Mouse (Mus musculus) neural tube, embryonic 14.5 days (tissue): ENCODE measurements around the gene Atxn7l1. TPM values are rescaled to one million over a fixed set of nuclear protein-coding genes. Genes with fewer than 3 reads are reported as not detected.
A peak's percentile ranks its signal among the peaks of the same experiment; 100 is the strongest.

Source experiments
- ATAC-seq: fragments of 200-750 bp; cut with Nextera tagmentation; 2 replicates; pipeline ENCODE4 v1.8.0; 2017; ENCODE audit warnings: low read depth, mild to moderate bottlenecking, moderate TSS enrichment, moderate library complexity
- H3K27ac ChIP-seq: fragments of 300-500 bp; sonication (generic); 2 replicates; pipeline ENCODE4 v1.5.1; 2014; ENCODE audit warnings: low read depth, mild to moderate bottlenecking, control low read depth, low read length, moderate library complexity, mixed read lengths
- H3K27me3 ChIP-seq: fragments of 300-500 bp; sonication (generic); 2 replicates; pipeline ENCODE4 v1.6.1; 2014; ENCODE audit warnings: low read length; ENCODE audit not compliant: control insufficient read depth, insufficient read depth
- H3K36me3 ChIP-seq: fragments of 300-500 bp; sonication (generic); 2 replicates; pipeline ENCODE4 v1.6.1; 2014; ENCODE audit warnings: low read length, mixed read lengths; ENCODE audit not compliant: control insufficient read depth, insufficient read depth
- H3K4me1 ChIP-seq: fragments of 300-500 bp; sonication (generic); 2 replicates; pipeline ENCODE4 v1.6.1; 2014; ENCODE audit warnings: low read length; ENCODE audit not compliant: control insufficient read depth, insufficient read depth
- H3K4me2 ChIP-seq: fragments of 300-500 bp; sonication (generic); 2 replicates; pipeline ENCODE4 v1.6.1; 2014; ENCODE audit warnings: mild to moderate bottlenecking, low read depth, low read length, control low read depth
- H3K4me3 ChIP-seq: fragments of 300-500 bp; sonication (generic); 2 replicates; pipeline ENCODE4 v1.5.1; 2014; ENCODE audit warnings: low read depth, low read length, control low read depth, mixed read lengths
- H3K9ac ChIP-seq: fragments of 300-500 bp; sonication (generic); replicated peaks from 2 replicates; pipeline ENCODE4 v1.6.1; 2014; ENCODE audit warnings: low read depth, mild to moderate bottlenecking, control low read depth, low read length, mixed read lengths
- H3K9me3 ChIP-seq: fragments of 300-500 bp; sonication (generic); 2 replicates; pipeline ENCODE4 v1.6.1; 2016; ENCODE audit warnings: low read length; ENCODE audit not compliant: control insufficient read depth
- WGBS: fragments of 180-500 bp; shearing (Covaris S2); extraction: QIAGEN DNeasy Blood & Tissue Kit; methylation state at CpG from one replicate; pipeline ENCODE4 v1.1.7; 2014; 5-methylcytosine and 5-hydroxymethylcytosine counted together
- polyA plus RNA-seq: library from polyadenylated mRNA; unstranded; fragments of >200 nt; fragmentation: Nextera tagmentation; extraction: Ambion mirVana; gene quantifications from 2 replicates; pipeline ENCODE4 v1.2.1, GENCODE M21; 2014

Gene Atxn7l1
- polyA plus RNA-seq = 25.8 and 35.1 TPM in 2 replicates

DNA sequence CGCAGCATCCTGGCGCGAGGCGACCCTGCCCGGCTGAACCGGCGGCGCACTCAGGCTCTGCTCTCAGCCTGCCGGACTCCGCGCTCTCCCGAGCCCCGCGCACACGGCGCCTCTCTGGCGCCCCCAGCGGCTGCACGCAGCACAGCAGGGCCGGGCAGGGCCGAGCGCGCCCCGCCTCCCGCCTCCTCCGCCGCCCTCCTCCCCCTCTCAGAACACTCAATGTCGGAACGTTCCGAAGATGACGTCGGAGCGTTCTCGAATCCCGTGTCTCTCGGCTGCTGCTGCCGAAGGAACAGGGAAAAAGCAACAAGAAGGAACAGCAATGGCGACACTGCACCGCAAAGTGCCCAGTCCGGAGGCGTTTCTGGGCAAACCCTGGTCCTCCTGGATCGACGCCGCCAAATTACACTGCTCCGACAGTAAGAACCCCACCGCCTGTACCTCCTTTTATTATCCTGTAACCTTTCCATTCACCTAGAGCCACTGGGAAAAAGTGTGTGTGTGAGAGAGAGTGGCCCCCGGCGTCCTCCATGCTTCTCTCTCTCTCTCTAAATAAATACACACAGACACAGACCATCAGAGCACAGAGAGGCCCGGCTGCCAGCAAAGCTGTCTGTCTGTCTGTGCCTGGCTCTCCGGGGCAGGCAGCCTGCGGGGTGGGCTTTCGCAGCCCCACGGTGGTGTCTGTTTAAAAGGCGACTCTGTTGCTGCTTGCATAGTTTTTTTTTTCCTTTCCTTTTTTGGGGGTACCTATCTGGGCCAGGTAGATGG lies at the start of gene Atxn7l1:
Atxn7l1 (plus strand) TSS at position 197 of the 771 bp plus-strand sequence.
- H3K4me3 ChIP-seq = peak within 1 kb of the TSS; percentile 58
- WGBS = under 1% methylated on average over 34 of the region's 54 CpGs
- peak within 1 kb of the TSS; percentile 70 for H3K4me2 ChIP-seq
- H3K9ac ChIP-seq = peak within 1 kb of the TSS; percentile 66
- H3K36me3 ChIP-seq = no peaks in the 10 kb centered on the region
- no peaks in the 10 kb centered on the region for H3K27me3 ChIP-seq
- peaks cover 12% of the 10 kb centered on the region; the same call in 1 of the 2 replicates for H3K4me1 ChIP-seq
- ATAC-seq = peak; percentile 95
- peak within 1 kb of the TSS; percentile 83 for H3K27ac ChIP-seq
- no peaks in the 10 kb centered on the region for H3K9me3 ChIP-seq

DNA sequence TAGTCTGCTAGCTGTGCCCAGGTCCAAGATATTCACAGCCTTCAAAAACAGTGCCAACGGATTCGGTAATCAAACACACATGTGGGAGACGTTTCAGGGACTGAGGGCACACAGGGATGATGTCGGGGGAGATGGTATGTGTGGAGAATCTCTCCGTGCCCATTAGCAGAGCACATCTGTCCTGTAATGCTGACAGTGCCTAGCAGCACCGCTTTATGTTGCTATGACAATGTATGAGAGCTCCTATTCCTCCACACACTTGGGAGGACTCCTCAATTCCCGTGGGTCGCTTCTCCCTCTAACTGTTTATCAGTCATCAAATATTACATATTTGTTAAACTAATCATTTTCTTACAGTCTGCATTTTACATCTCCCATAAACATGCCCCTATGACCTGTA lies 45.9 kb upstream of the Atxn7l1 start:
- WGBS = 55% methylated on average over 8 of the region's 8 CpGs
- ATAC-seq = peak; percentile 55; the same call in 1 of the 2 replicates
- no peak overlapping the region for H3K4me3 ChIP-seq
- no peak overlapping the region for H3K9ac ChIP-seq
- no peaks in the 10 kb centered on the region for H3K27me3 ChIP-seq
- no peaks in the 10 kb centered on the region for H3K4me1 ChIP-seq
- H3K4me2 ChIP-seq = no peak overlapping the region
- H3K9me3 ChIP-seq = no peaks in the 10 kb centered on the region
- H3K27ac ChIP-seq = no peak overlapping the region
- H3K36me3 ChIP-seq = no peaks in the 10 kb centered on the region

DNA sequence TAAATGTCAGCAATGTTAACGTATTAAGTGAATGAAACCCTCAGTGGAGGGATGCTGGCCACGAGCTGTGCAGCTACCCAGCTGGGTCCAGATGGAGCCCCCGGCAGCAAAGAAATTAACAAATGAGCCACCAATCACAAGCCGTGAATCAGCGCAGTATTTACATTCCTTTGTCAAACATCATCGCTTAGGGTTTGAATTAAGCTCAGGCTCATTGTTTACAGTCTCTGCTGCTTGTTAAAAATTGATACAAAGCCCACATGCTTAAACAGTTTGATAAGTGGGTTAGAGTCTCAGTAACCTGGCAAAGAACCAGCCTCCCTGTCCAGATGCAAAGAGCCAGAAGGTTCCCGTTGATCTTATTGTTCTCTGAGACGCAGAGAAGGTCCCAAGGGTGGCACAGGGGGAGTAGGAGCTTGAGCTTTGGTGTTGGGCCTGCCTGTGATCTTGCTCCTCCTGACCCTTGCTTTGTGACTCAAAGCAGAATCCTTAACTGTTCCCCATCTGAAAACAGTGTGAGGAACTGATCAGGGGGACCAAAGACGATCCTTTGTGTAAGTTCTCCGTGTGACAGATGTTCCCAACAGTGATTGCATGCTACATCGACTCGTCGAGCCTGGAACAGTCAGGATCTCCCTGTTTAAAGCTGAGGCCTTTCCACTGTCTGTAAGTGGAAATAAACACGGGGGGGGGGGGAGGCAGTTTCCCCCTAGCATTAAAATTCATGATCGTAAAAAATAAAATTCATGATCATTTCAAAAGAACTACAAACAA lies 45.0 kb upstream of the Atxn7l1 start:
- Histone ChIP-seq H3K27me3 (no peaks in the 10 kb centered on the region), H3K36me3 (no peaks in the 10 kb centered on the region), H3K9ac (no peak overlapping the region), H3K4me2 (no peak overlapping the region), H3K4me3 (no peak overlapping the region), H3K4me1 (no peaks in the 10 kb centered on the region), H3K9me3 (no peaks in the 10 kb centered on the region), H3K27ac (peak overlapping the region; percentile 24; the same call in 1 of the 2 replicates)
- 20% methylated on average over 15 of the region's 15 CpGs for WGBS
- peak; percentile 76 for ATAC-seq

DNA sequence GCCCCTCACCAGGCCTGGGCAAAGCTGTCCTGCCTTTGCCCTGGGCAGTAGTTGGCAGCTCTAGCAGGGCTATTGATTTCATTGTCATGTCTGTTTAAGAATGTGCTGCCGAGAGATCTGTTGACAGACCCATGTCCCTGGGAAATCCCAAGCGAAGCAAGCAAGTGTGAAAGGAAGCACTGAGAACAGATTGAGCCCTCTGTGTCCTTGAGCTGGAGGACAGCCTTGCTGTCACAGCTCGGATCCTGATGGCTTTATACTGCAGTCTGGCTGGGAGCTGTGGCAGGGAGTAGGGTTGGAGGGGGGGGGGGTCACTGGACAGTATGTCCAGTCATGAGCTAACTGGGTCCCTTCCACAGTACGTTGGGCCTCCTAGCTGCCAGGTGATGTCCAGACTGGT lies 41.8 kb upstream of the Atxn7l1 start:
- no peaks in the 10 kb centered on the region for H3K27me3 ChIP-seq
- no peak overlapping the region for H3K4me3 ChIP-seq
- no peaks in the 10 kb centered on the region for H3K9me3 ChIP-seq
- no peak for ATAC-seq
- H3K4me1 ChIP-seq = no peaks in the 10 kb centered on the region
- H3K36me3 ChIP-seq = no peaks in the 10 kb centered on the region
- H3K27ac ChIP-seq = no peak overlapping the region
- H3K4me2 ChIP-seq = no peak overlapping the region
- H3K9ac ChIP-seq = no peak overlapping the region
- 61% methylated on average over 4 of the region's 4 CpGs for WGBS

DNA sequence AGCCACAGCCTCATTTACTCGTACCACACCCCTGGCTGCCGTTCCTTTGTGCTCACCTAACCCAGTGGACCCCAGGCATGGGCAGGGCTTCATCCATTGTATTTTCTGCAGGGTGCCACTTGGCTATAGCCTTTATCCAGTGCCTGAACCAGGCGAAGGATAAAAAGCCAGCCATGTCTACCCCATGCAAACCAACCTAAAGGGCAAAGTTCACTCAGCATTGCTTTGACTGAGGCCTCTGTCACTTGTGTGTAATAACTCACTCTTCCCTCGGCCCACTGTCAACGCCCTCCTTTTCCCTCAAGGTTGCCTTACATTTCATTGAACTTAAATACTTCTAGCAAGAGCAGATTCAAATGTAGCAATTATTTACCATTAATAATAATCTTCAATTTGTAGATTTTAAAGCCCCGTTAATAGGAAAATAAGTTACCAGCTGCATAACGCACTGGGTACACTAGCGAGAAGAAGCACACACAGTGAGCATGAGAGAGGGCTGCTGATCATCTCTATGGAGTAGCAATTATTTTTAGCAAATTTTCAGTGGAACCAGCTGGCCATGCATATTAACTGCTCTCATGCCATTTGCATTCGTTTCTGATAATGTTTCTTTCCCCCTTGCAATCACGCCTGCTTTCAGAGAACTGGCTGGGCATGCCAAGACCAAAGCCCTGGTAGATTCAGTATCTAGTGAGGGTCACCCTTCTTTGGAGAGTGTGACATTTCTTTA lies 40.9 kb upstream of the Atxn7l1 start:
- no peak overlapping the region for H3K27ac ChIP-seq
- H3K4me2 ChIP-seq = no peak overlapping the region
- no peak overlapping the region for H3K9ac ChIP-seq
- no peaks in the 10 kb centered on the region for H3K27me3 ChIP-seq
- no peaks in the 10 kb centered on the region for H3K4me1 ChIP-seq
- no peak overlapping the region for H3K4me3 ChIP-seq
- no peak for ATAC-seq
- H3K36me3 ChIP-seq = no peaks in the 10 kb centered on the region
- WGBS = 41% methylated on average over 10 of the region's 10 CpGs
- no peaks in the 10 kb centered on the region for H3K9me3 ChIP-seq

DNA sequence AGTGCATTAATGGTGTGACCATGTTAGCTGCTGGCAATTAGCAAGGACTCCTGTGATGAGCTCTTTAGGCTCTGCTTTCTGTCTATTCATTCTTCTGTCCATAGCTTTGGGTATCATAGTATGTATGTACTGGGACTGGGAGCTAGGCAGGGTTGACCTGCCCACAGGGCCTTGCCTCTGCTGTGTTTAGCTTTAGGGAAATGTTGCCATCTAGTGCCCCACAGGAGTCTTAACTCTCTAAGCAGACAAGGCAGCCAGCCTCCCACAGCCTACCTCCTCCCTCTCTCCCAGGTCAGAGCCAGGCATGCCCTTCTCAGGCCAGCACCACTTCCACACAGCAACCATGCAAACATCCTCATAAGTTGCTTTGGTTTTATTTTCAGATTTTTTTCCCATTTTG lies 38.0 kb upstream of the Atxn7l1 start:
- Histone ChIP-seq H3K4me1 (no peaks in the 10 kb centered on the region), H3K36me3 (no peaks in the 10 kb centered on the region), H3K9ac (no peak overlapping the region), H3K4me2 (no peak overlapping the region), H3K27ac (no peak overlapping the region), H3K27me3 (no peaks in the 10 kb centered on the region), H3K9me3 (no peaks in the 10 kb centered on the region), H3K4me3 (no peak overlapping the region)
- ATAC-seq = peak; percentile 69; the same call in 1 of the 2 replicates

DNA sequence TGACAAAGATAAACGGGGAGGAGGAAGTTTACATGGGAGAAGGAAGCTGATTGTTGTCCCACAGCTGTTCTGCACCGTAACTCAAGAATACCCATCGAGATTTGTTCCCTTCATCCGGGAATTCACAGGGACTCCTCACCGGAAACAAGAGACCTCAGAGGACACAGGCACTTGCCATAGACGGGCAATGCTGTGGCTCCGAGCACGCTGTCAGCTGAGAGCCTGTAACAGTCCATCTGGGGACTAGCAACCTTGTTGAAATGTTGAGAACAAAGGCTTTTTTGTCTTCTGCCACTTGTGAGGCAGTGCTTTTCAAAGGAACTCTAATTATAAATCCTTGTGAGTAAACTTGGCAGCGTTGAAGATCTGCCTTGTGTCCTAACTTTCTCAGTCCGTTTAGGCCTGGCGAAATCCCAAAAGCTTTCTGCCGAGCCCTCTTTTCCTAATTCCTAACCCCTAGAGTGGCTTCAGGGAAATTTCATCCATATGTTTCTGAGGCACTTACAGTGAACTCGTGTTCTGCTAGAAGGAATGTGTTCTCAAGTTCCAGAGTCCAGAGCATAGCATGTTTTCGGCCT lies 36.5 kb upstream of the Atxn7l1 start:
- no peak overlapping the region for H3K9ac ChIP-seq
- no peak overlapping the region for H3K4me3 ChIP-seq
- H3K36me3 ChIP-seq = no peaks in the 10 kb centered on the region
- 18% methylated on average over 14 of the region's 14 CpGs for WGBS
- H3K4me1 ChIP-seq = no peaks in the 10 kb centered on the region
- H3K9me3 ChIP-seq = no peaks in the 10 kb centered on the region
- H3K4me2 ChIP-seq = no peak overlapping the region
- peak; percentile 51; the same call in 1 of the 2 replicates for ATAC-seq
- peak overlapping the region; percentile 22; the same call in 1 of the 2 replicates for H3K27ac ChIP-seq
- no peaks in the 10 kb centered on the region for H3K27me3 ChIP-seq

DNA sequence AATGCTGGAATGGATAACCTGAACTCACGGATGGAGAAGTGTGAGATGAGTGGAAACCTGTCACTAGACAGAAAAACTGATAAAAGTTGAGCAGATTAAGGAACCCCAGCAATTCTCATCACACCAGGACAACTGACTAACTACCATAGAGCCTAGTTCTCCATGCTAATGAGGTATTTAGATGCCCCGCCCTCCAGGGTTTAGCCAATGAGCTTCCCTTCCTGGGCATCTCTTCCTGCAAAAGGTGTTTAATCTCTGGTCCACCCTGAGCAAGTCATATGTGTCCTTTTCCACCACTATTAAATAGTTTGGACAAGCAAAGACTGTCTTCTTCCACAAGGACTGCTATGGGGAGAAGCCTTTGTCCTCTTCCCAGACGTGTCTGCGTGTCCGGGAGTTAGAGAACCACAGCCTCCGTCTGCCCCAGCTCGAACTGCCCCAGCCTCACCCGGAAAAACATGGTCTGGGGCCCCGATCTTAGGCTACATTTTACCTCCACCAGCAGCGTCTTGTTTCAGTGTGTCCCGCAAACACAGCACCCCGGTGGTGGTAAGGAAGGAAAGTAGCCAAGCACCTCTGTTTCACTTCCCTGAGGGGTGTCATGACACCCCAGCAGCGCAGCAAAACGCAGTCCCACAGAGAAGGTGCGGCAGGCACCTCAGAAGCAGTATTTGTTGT lies 28.7 kb upstream of the Atxn7l1 start:
- Histone ChIP-seq H3K4me3 (no peak overlapping the region), H3K27me3 (no peaks in the 10 kb centered on the region), H3K9me3 (no peaks in the 10 kb centered on the region), H3K36me3 (no peaks in the 10 kb centered on the region), H3K4me2 (no peak overlapping the region), H3K27ac (no peak overlapping the region), H3K9ac (no peak overlapping the region), H3K4me1 (no peaks in the 10 kb centered on the region)
- no peak for ATAC-seq
- WGBS = 44% methylated on average over 15 of the region's 15 CpGs
